Mouse (Mus musculus) forebrain, embryonic 12.5 days (tissue): ENCODE measurements around the gene Ppp4c. TPM values are rescaled to one million over a fixed set of nuclear protein-coding genes. Genes with fewer than 3 reads are reported as not detected.

ENCODE experiments used
- ATAC-seq: fragments of 200-750 bp; cut with Nextera tagmentation; 2 replicates; pipeline ENCODE4 v1.8.0; 2017; ENCODE audit warnings: moderate TSS enrichment; ENCODE audit not compliant: low FRiP score
- H3K27ac ChIP-seq: fragments of 300-500 bp; sonication (generic); 2 replicates; pipeline ENCODE4 v1.5.1; 2016; ENCODE audit warnings: mild to moderate bottlenecking
- H3K27me3 ChIP-seq: fragments of 300-500 bp; sonication (generic); 2 replicates; pipeline ENCODE4 v1.6.1; 2016; ENCODE audit warnings: mild to moderate bottlenecking
- H3K36me3 ChIP-seq: fragments of 300-500 bp; sonication (generic); replicated peaks from 2 replicates; pipeline ENCODE4 v1.6.1; 2016; ENCODE audit warnings: mild to moderate bottlenecking
- H3K4me1 ChIP-seq: fragments of 300-500 bp; sonication (generic); 2 replicates; pipeline ENCODE4 v1.6.1; 2016
- H3K4me2 ChIP-seq: fragments of 300-500 bp; sonication (generic); 2 replicates; pipeline ENCODE4 v1.6.1; 2016; ENCODE audit warnings: mild to moderate bottlenecking, moderate library complexity
- H3K4me3 ChIP-seq: fragments of 300-500 bp; sonication (generic); replicated peaks from 2 replicates; pipeline ENCODE4 v1.5.1; 2016; ENCODE audit warnings: mild to moderate bottlenecking
- H3K9ac ChIP-seq: fragments of 300-500 bp; sonication (generic); 2 replicates; pipeline ENCODE4 v1.6.1; 2016; ENCODE audit warnings: mild to moderate bottlenecking
- H3K9me3 ChIP-seq: fragments of 300-500 bp; sonication (generic); 2 replicates; pipeline ENCODE4 v1.6.1; 2016
- WGBS: fragments of 180-500 bp; shearing (Covaris S2); methylation state at CpG from one replicate; pipeline ENCODE4 v1.1.7; 2016; 5-methylcytosine and 5-hydroxymethylcytosine counted together
- polyA plus RNA-seq: library from polyadenylated mRNA; unstranded; fragments of >200 nt; fragmentation: Nextera tagmentation; extraction: Ambion mirVana; gene quantifications from 2 replicates; pipeline ENCODE4 v1.2.1, GENCODE M21; 2016

The Ppp4c gene
- polyA plus RNA-seq, 1 experiment from 2014 or later, result 310 TPM

GRCm38 (mm10) chr7:126777476-126777875, 14.8 kb downstream of the Ppp4c start:
- Histone ChIP-seq H3K4me1 (peaks cover 46% of the 10 kb centered on the region), H3K4me2 (peak overlapping the region; percentile 81), H3K4me3 (peak overlapping the region; percentile 66), H3K9me3 (no peaks in the 10 kb centered on the region), H3K36me3 (peaks cover 6% of the 10 kb centered on the region; the same call in 1 of the 2 replicates), H3K9ac (peak overlapping the region; percentile 75), H3K27ac (no peak overlapping the region), H3K27me3 (no peaks in the 10 kb centered on the region)
- ATAC-seq, result no peak
- 48% methylated on average over 10 of the region's 10 CpGs for WGBS

GRCm38 (mm10) chr7:126776598-126777057, 15.7 kb downstream of the Ppp4c start, which contains the start of gene Ypel3:
Gene Ypel3, plus strand, starts transcription at chr7:126776955.
- H3K9ac ChIP-seq, result peak within 1 kb of the TSS; percentile 75
- under 1% methylated on average over 26 of the region's 37 CpGs for WGBS
- no peaks in the 10 kb centered on the region for H3K9me3 ChIP-seq
- peak within 1 kb of the TSS; percentile 81 for H3K4me2 ChIP-seq
- peak within 1 kb of the TSS; percentile 84 for H3K27ac ChIP-seq
- H3K4me1 ChIP-seq, result peaks cover 42% of the 10 kb centered on the region
- peaks cover 7% of the 10 kb centered on the region; the same call in 1 of the 2 replicates for H3K36me3 ChIP-seq
- peak; percentile 90 for ATAC-seq
- H3K27me3 ChIP-seq, result no peaks in the 10 kb centered on the region
- H3K4me3 ChIP-seq, result peak within 1 kb of the TSS; percentile 66

GRCm38 (mm10) chr7:126775978-126776234, 16.4 kb downstream of the Ppp4c start:
- no peak for ATAC-seq
- WGBS, result 80% methylated on average over 3 of the region's 3 CpGs
- Histone ChIP-seq H3K4me1 (peaks cover 36% of the 10 kb centered on the region), H3K9ac (peak overlapping the region; percentile 75), H3K36me3 (peaks cover 11% of the 10 kb centered on the region; the same call in 1 of the 2 replicates), H3K4me2 (peak overlapping the region; percentile 81), H3K4me3 (peak overlapping the region; percentile 66; the same call in 1 of the 2 replicates), H3K27me3 (no peaks in the 10 kb centered on the region), H3K27ac (peak overlapping the region; percentile 84), H3K9me3 (no peaks in the 10 kb centered on the region)

- Histone ChIP-seq H3K4me2 (peak overlapping the region; percentile 81; the same call in 1 of the 2 replicates), H3K27me3 (no peaks in the 10 kb centered on the region), H3K9ac (peak overlapping the region; percentile 75; the same call in 1 of the 2 replicates), H3K4me1 (peaks cover 33% of the 10 kb centered on the region), H3K9me3 (no peaks in the 10 kb centered on the region), H3K27ac (no peak overlapping the region), H3K4me3 (no peak overlapping the region), H3K36me3 (peaks cover 16% of the 10 kb centered on the region)
- WGBS, result 87% methylated on average over 10 of the region's 10 CpGs
- no peak for ATAC-seq
Observed at GRCm38 (mm10) chr7:126775185-126775977, 16.9 kb downstream of the Ppp4c start.

- WGBS, result 85% methylated on average over 2 of the region's 2 CpGs
- no peak overlapping the region for H3K4me2 ChIP-seq
- H3K27ac ChIP-seq, result no peak overlapping the region
Observed at GRCm38 (mm10) chr7:126774463-126774862, 17.8 kb downstream of the Ppp4c start.

GRCm38 (mm10) chr7:126773351-126773750, 18.9 kb downstream of the Ppp4c start:
- H3K9ac ChIP-seq, result no peak overlapping the region
- H3K27me3 ChIP-seq, result no peaks in the 10 kb centered on the region
- H3K27ac ChIP-seq, result no peak overlapping the region
- H3K4me2 ChIP-seq, result no peak overlapping the region
- H3K9me3 ChIP-seq, result no peaks in the 10 kb centered on the region
- no peak for ATAC-seq
- peaks cover 34% of the 10 kb centered on the region for H3K36me3 ChIP-seq
- H3K4me3 ChIP-seq, result no peak overlapping the region
- peaks cover 24% of the 10 kb centered on the region for H3K4me1 ChIP-seq
- 93% methylated on average over 2 of the region's 2 CpGs for WGBS

More at GRCm38 (mm10) chr7:126774463-126774862, 17.8 kb downstream of the Ppp4c start:
- no peak for ATAC-seq
- Histone ChIP-seq H3K4me1 (peaks cover 24% of the 10 kb centered on the region), H3K4me3 (no peak overlapping the region), H3K36me3 (peaks cover 25% of the 10 kb centered on the region), H3K9me3 (no peaks in the 10 kb centered on the region), H3K9ac (no peak overlapping the region), H3K27me3 (no peaks in the 10 kb centered on the region)

GRCm38 (mm10) chr7:126770784-126771183, 21.5 kb downstream of the Ppp4c start:
- no peak for ATAC-seq

GRCm38 (mm10) chr7:126767001-126767400, 25.3 kb downstream of the Ppp4c start:
- peaks cover 83% of the 10 kb centered on the region for H3K36me3 ChIP-seq
- H3K27me3 ChIP-seq, result no peaks in the 10 kb centered on the region
- no peak overlapping the region for H3K4me2 ChIP-seq
- H3K4me3 ChIP-seq, result no peak overlapping the region
- no peak for ATAC-seq
- H3K9ac ChIP-seq, result no peak overlapping the region
- H3K27ac ChIP-seq, result no peak overlapping the region
- peaks cover 7% of the 10 kb centered on the region for H3K4me1 ChIP-seq
- H3K9me3 ChIP-seq, result no peaks in the 10 kb centered on the region
- 96% methylated on average over 8 of the region's 8 CpGs for WGBS

More at GRCm38 (mm10) chr7:126770784-126771183, 21.5 kb downstream of the Ppp4c start:
- no peak overlapping the region for H3K27ac ChIP-seq
- H3K4me2 ChIP-seq, result no peak overlapping the region
- no peak overlapping the region for H3K9ac ChIP-seq
- H3K4me3 ChIP-seq, result no peak overlapping the region
- H3K36me3 ChIP-seq, result peaks cover 59% of the 10 kb centered on the region
- H3K27me3 ChIP-seq, result no peaks in the 10 kb centered on the region
- peaks cover 2% of the 10 kb centered on the region for H3K4me1 ChIP-seq
- H3K9me3 ChIP-seq, result no peaks in the 10 kb centered on the region
- WGBS, result 89% methylated on average over 12 of the region's 12 CpGs

GRCm38 (mm10) chr7:126766201-126766600, 26.1 kb downstream of the Ppp4c start, which contains the start of gene Gdpd3:
Gene Gdpd3, plus strand, starts transcription at chr7:126766334.
- peaks cover 87% of the 10 kb centered on the region for H3K36me3 ChIP-seq
- no peak within 1 kb of the TSS for H3K9ac ChIP-seq
- 90% methylated on average over 16 of the region's 16 CpGs for WGBS
- no peak for ATAC-seq
- H3K27ac ChIP-seq, result no peak within 1 kb of the TSS
- H3K27me3 ChIP-seq, result no peaks in the 10 kb centered on the region
- peaks cover 14% of the 10 kb centered on the region for H3K4me1 ChIP-seq
- no peak within 1 kb of the TSS for H3K4me3 ChIP-seq
- no peak within 1 kb of the TSS for H3K4me2 ChIP-seq
- no peaks in the 10 kb centered on the region for H3K9me3 ChIP-seq

- H3K4me3 ChIP-seq, result no peak overlapping the region
- no peak for ATAC-seq
- no peaks in the 10 kb centered on the region for H3K9me3 ChIP-seq
- H3K4me2 ChIP-seq, result no peak overlapping the region
- H3K9ac ChIP-seq, result no peak overlapping the region
- no peak overlapping the region for H3K27ac ChIP-seq
- peaks cover 80% of the 10 kb centered on the region for H3K36me3 ChIP-seq
- peaks cover 19% of the 10 kb centered on the region for H3K4me1 ChIP-seq
- H3K27me3 ChIP-seq, result no peaks in the 10 kb centered on the region
- 87% methylated on average over 9 of the region's 9 CpGs for WGBS
Observed at GRCm38 (mm10) chr7:126765540-126765939, 26.8 kb downstream of the Ppp4c start.

- no peaks in the 10 kb centered on the region for H3K27me3 ChIP-seq
- H3K36me3 ChIP-seq, result peaks cover 53% of the 10 kb centered on the region
- peaks cover 27% of the 10 kb centered on the region for H3K4me1 ChIP-seq
- 74% methylated on average over 17 of the region's 17 CpGs for WGBS
- H3K9me3 ChIP-seq, result no peaks in the 10 kb centered on the region
- H3K9ac ChIP-seq, result no peak overlapping the region
- no peak overlapping the region for H3K4me2 ChIP-seq
- H3K27ac ChIP-seq, result peak overlapping the region; percentile 69
- no peak for ATAC-seq
- H3K4me3 ChIP-seq, result no peak overlapping the region
Observed at GRCm38 (mm10) chr7:126762471-126763008, 29.8 kb downstream of the Ppp4c start.

- Histone ChIP-seq H3K27ac (0 out of 2 replicates have a peak overlapping the region, but pooled peaks have one; percentile 5), H3K36me3 (peaks cover 44% of the 10 kb centered on the region)
- no peak for ATAC-seq
Observed at GRCm38 (mm10) chr7:126761529-126762067, 30.7 kb downstream of the Ppp4c start.

More at GRCm38 (mm10) chr7:126761529-126762067, 30.7 kb downstream of the Ppp4c start:
- WGBS, result 87% methylated on average over 6 of the region's 6 CpGs
- Histone ChIP-seq H3K9me3 (no peaks in the 10 kb centered on the region), H3K4me2 (peak overlapping the region; percentile 93), H3K4me1 (peaks cover 27% of the 10 kb centered on the region), H3K4me3 (no peak overlapping the region), H3K27me3 (no peaks in the 10 kb centered on the region), H3K9ac (no peak overlapping the region)
